Mouse (Mus musculus) c-Kit-positive CD71-positive TER-119-positive erythroid progenitor cells, embryonic 14.5 days (primary cell): ENCODE results near the gene Glipr2.

Experiments
- DNase-seq: peaks from one replicate; pipeline ENCODE4 v3.0.0-alpha.2; 2013; ENCODE audit warnings: low spot score

Glipr2 gene

DNA sequence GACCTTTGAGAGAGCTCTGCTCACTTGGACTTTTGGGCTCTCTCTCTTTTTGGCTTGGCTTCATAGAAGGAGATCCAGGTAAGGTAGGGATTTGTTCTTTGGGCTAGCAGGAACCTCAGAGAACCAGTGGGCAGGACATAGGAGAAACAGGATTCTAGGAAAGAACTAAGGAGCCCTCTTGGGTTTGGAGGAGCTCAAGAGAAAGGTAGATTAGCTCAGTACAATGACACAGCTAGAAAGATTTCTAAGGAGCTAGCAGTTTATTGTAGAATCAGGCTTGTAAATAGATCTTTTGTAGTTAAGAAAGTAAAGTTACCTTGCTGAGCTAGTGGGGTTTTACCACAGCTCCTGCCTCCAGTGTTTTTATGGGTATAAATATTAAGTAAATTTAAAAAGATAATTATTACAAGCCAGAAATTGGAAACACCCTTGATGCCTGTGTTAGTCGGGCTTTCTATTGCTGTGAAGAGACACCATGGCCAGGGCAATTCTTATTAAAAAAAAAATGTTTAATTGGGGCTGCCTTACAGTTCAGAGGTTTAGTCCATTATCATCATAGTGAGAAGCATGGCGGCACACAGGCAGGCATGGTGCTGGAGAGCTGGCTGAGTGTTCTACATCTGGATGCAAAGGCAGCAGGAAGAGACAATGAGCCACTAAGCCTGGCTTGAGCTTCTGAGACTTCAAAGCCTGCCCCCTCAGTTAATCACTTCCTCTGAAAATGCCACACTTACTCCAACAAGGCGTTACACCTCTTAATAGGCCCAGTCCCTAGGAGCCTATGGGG, 47.6 kb downstream of the Glipr2 start:
- peak; percentile 23 for DNase-seq

DNA sequence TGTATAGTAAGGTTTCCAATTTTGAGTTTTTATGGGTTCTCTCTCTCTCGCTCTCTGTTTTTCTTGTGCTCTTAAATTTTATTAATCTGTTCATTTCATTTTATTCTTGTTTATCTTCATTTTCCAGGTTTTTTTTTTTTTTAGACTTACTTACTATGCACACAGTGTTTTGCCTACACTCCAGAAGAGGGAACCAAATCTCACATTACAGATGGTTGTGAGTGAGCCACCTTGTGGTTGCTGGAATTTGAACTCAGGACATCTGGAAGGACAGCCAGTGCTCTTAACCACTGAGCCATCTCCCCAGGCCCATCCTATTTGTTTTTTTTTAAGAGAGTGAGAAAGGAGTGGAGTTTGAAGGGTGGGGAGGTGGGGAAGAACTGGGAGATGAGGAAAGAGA, 53.0 kb downstream of the Glipr2 start:
- no peak for DNase-seq

DNA sequence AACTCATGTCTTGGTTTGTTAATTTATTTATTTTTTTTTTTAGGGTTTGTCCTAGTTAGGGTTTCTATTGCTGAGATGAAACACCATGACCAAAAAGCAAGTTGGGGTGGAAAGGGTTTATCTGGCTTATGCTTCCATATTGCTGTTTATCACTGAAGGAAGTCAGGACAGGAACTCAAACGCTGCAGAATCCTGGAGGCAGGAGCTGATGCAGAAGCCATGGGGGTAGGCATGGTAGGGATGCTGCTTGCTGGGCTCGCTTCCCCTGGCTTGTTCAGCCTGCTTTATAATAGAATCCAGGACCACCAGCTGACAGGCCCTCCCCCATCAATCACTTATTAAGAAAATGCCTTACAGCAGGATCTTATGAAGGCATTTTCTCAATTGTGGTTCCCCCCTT, 53.7 kb downstream of the Glipr2 start:
- no peak for DNase-seq

DNA sequence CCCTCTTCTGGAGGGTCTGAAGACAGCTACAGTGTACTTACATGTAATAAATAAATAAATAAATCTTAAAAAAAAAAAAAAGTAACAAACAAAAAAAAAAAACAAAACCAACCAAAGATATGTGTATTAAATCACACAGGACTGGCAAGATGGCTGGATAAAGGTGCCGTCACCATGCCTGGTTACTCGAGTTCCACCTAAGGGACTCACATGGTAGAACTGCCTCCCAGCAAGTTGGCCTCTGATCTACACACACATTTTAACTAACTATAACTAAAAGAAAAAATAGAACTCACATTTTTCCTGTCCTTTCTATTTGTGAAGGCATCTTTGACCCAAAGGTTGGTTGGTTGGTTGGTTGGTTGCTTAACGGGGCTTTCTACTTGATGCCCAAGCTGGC, 54.6 kb downstream of the Glipr2 start:
- peak; percentile 12 for DNase-seq

DNA sequence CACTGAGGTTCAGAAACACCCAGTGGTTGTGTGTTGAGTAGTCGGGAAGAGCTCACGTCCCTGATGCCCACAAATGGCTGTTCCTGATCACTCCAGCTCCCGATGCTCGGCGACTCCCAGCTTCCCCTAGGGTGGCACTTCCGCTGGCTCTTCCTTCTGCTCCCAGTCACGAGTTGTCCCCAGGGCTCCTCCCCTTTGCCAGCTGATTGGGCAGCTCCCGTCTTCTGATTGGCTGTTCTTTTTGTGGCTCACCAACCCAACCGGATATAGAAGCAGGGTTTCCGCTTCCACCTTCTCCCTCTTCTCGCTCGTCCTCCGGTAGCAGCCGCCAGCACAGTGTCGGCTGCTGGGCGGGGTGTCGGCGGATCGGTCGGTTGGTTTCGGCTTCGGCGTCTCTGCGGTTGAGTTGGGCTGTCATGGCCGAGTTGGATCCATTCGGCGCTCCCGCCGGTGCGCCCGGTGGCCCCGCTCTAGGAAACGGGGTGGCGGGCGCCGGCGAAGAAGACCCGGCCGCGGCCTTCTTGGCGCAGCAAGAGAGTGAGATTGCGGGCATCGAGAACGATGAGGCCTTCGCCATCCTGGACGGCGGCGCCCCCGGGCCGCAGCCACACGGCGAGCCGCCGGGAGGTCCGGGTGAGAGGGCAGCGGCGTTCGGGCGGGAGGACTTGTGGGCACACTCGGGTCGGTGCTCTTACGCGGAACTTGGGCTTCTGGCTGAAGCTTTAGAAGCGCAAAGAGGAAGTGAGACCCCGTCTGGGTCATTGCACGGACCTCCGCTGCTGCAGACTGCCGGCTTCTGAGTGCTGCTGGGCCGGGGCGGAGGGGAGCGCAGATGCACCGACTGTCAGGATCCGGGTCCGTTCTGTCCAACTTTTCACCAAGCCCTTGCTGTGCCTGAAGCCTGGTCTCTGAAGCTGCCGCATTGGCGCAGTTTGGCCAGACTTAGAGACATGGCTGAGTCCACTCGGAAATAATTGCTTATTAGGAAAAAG, 55.5 kb downstream of the Glipr2 start:
- DNase-seq = peak; percentile 93

DNA sequence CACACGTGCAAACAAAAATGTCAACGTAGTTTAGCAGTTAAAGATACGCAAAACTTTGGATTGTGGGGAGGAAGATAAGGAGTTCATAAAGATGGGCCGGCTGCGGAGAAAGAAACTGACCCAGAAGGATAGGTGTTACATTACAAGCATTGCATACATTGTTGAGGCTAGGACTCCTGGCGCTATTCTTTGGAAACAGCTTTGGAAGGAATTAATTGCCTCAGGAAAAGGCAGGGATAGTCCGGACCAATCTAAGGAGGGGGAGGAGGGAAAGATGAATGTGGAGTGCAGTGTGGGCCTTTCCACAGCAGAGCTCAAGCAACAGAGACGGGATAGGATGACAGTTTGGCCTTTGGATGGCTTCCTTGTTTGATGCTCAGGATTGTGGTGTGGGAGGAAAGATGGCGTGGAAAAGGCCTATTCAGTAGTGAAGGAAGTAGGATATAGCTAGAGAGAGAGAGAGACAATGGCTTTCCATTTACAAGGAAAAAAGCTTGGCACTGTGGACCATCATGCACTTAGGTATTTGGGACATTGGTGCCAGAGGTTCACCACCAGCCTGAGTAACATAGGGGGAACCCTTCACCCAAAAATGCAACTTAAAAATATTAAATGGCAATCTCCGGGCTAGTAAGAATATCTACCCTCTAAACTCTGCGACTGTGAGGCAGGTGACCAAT, 56.3 kb downstream of the Glipr2 start:
- no peak for DNase-seq

DNA sequence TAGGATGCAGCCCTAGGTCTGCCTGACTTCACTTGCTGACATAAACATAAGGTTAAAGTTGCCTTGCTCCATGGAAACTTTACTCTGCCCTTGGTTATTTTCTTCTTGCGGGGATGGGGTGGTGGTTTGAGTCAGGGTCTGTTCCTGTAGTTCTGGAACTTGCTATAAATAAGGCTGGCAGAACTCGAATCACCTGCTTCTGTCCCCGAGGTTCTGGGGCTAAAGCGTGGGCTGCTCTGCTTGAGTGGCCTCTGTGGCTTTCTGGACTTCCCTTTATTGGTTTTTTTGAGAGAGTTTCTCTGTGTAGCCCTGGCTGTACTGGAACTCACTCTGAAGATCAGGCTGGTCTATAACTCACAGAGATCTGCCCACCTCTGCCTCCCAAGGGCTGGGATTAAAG, 58.9 kb downstream of the Glipr2 start:
- DNase-seq = no peak

DNA sequence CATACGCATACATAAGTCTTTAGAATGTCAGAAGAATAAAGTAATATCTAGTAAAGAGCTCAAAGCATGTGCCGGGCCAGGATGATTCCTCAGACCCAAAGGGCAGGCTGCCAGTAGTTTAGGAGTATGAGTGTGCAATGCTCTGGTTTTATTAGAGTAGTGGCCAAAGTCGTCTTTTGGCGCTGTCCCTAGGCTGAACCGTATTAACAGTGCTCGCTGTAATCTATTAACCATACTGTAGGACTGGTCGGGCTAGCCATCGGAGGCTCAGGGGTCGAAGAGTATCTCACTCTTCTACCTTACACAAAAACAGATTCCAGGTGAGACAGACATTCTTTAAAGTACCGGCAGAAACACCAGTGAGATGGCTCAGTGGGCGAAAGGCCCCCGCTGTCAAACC, 59.6 kb downstream of the Glipr2 start:
- no peak for DNase-seq

DNA sequence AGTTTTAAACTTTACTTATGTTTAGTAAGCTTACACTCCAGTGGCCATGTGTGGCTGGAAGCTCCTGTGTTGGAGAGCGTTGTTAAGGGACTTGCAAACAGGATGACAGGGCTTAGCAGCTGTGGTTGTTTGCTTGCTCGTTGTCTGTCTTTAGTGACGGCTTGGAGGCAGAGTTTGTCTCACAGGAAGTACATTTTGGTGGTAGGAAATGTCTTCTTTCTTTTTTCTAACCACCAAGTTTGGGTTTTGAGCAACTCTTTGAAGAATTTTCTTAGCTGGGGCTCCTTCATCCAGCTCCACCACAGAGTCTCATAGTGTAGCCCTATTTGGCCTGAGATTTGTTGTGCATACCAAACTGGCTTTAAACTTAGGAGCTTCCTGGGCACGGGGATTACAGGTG, 65.1 kb downstream of the Glipr2 start:
- no peak for DNase-seq

DNA sequence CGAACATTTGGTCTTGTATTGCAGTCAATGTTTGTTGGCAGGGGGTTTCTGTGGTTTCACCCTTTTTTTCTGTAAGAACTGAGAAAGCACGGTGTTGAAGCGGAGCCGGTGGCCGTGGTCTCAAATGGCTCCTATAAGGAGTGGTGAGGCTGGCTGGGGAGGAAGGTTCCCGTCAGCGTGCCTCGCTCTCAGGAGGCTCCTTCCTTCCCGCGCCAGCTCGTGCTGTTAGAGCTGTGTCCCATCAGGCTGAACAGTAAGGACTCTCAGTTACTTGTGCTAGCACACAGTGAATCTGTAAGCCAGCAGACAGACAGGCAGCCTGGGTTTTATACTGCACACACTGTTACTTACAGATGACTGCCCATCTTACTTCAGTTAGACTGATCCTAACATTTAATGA, 65.6 kb downstream of the Glipr2 start:
- no peak for DNase-seq

DNA sequence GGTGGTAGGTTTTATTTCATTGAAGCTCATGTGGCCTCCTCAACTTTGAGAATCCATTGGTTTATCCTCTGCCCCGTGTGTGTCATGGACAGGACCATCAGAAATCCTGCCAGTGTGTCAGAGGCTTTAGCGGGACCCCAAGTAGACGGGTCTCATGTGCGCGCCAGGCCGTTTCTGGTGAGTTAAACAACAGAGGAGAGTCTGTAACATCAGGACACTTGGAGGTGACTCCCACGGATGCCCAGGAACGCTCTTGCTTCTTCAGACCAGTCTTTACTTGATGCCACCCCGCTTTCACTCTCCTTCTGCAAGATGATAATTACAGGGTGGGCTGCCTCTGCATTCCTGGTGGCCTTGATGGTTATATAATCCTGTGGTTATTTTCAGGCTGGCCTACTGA, 66.5 kb downstream of the Glipr2 start:
- no peak for DNase-seq

DNA sequence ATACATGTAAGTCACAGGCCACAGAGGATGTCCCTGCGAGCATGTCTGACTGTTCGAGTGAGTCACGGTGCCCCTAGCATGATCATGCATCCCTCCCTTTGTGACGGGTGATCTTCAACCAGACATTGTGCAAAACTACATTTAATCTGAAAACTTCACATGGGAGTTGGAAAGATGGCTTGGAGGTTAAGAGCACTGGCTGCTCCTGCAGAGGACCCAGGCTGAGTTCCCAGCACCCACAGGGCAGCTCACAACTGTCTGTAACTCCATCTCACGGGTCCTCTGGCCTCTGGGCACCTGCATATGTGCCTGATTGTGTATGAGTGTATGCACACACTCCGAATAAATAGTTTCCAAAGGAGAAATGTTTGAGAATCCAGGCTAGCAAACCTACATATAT, 67.0 kb downstream of the Glipr2 start:
- no peak for DNase-seq

DNA sequence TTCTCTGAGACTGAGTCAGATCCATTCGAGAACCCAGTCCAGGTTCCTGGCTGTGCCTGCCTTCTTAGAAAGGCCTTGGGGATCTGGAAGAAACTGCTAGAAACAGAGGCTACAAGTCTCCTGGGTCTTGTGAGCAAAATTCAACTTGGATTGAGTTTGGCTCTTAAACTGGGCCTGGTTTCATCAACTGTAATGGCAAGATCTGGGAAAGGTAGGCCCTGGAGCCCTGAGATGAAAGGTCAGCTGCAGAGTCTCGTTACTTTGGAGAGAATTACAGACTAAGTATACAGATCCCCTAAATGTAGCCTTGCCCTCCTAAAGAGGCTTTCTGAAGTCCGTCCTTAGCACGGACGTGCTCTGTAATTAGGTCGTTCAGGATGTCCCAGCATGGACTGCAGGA, 68.4 kb downstream of the Glipr2 start:
- no peak for DNase-seq
